Mouse (Mus musculus) heart, postnatal 0 days (tissue): ENCODE data around the gene Dhrs11. TPM values are rescaled to one million over a fixed set of nuclear protein-coding genes. Genes with fewer than 3 reads are reported as not detected.

ENCODE experiments used
- ATAC-seq: fragments of 200-750 bp; cut with Nextera tagmentation; 2 replicates; pipeline ENCODE4 v1.8.0; 2017; ENCODE audit warnings: low read depth, moderate number of reproducible peaks, moderate library complexity; ENCODE audit not compliant: insufficient read depth
- DNase-seq: peaks from one replicate; pipeline ENCODE4 v3.0.0-alpha.2; 2016; ENCODE audit warnings: low spot score
- H3K27ac ChIP-seq: fragments of 300-500 bp; sonication (generic); 2 replicates; pipeline ENCODE4 v1.5.1; 2014; ENCODE audit warnings: low read depth, mild to moderate bottlenecking
- H3K27me3 ChIP-seq: fragments of 300-500 bp; sonication (generic); 2 replicates; pipeline ENCODE4 v1.6.1; 2014; ENCODE audit warnings: low read length, mixed read lengths; ENCODE audit not compliant: control insufficient read depth, insufficient read depth
- H3K36me3 ChIP-seq: fragments of 300-500 bp; sonication (generic); replicated peaks from 2 replicates; pipeline ENCODE4 v1.6.1; 2014; ENCODE audit warnings: low read length, mixed read lengths; ENCODE audit not compliant: control insufficient read depth, insufficient read depth
- H3K4me1 ChIP-seq: fragments of 300-500 bp; sonication (generic); 2 replicates; pipeline ENCODE4 v1.6.1; 2014; ENCODE audit warnings: antibody characterized with exemption; ENCODE audit not compliant: control insufficient read depth, insufficient read depth
- H3K4me2 ChIP-seq: fragments of 300-500 bp; sonication (generic); 2 replicates; pipeline ENCODE4 v1.6.1; 2014; ENCODE audit warnings: low read depth, mild to moderate bottlenecking, low read length, moderate library complexity
- H3K4me3 ChIP-seq: fragments of 300-500 bp; sonication (generic); 2 replicates; pipeline ENCODE4 v1.5.1; 2014; ENCODE audit warnings: low read depth, low read length
- H3K9ac ChIP-seq: fragments of 300-500 bp; sonication (generic); replicated peaks from 2 replicates; pipeline ENCODE4 v1.6.1; 2014; ENCODE audit warnings: low read depth, low read length, mixed read lengths
- H3K9me3 ChIP-seq: fragments of 300-500 bp; sonication (generic); replicated peaks from 2 replicates; pipeline ENCODE4 v1.6.1; 2016; ENCODE audit warnings: low read length; ENCODE audit not compliant: control insufficient read depth
- CTCF ChIP-seq: IDR thresholded peaks from 2 replicates; pipeline ENCODE4 v1.5.1; 2016; ENCODE audit warnings: antibody characterized with exemption, control low read depth, low read depth
- EP300 ChIP-seq: IDR thresholded peaks from 2 replicates; pipeline ENCODE4 v1.6.1; 2016; ENCODE audit warnings: antibody characterized with exemption, low read depth
- WGBS: fragments of 180-500 bp; shearing (Covaris S2); extraction: QIAGEN DNeasy Blood & Tissue Kit; methylation state at CpG from one replicate; pipeline ENCODE4 v1.1.7; 2014; 5-methylcytosine and 5-hydroxymethylcytosine counted together
- polyA plus RNA-seq: library from polyadenylated mRNA; unstranded; fragments of >200 nt; fragmentation: Nextera tagmentation; extraction: Ambion mirVana; gene quantifications from 2 replicates; pipeline ENCODE4 v1.2.1, GENCODE M21; 2015
- total RNA-seq: library from RNA; depleted of rRNA; stranded (reverse); fragments of >200 nt; gene quantifications from 2 replicates; pipeline ENCODE4 v1.2.3, GENCODE M21; 2014; ENCODE audit warnings: low replicate concordance; rRNA removed

Dhrs11 gene
- total and polyA plus RNA-seq, 2 experiments from 2014 or later, result 110 to 166 TPM

DNA sequence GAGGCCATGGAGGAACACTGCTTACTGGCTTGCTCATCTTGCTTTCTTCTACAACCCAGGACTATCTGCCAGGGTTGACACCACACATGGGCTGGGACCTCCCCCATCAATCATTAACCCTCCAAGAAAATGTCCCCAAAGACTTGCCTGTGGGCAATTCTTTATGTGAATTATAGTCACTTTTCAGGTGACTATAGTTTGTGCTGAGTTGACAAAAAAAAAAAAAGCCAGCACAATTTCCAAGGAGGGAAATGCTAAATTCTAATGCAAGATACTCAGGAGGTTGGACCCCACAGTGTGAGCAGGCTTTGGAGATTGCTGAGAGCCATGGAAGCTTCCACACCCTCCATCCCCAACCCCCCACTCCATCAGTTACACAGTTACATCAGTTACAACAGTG, 35.2 kb downstream of the Dhrs11 start:
- Histone ChIP-seq H3K4me1 (no peaks in the 10 kb centered on the region), H3K36me3 (no peaks in the 10 kb centered on the region), H3K27me3 (0 out of 2 replicates have a peak, but pooled peaks cover 8% of the 10 kb centered on the region), H3K9me3 (no peaks in the 10 kb centered on the region), H3K4me3 (no peak overlapping the region), H3K27ac (no peak overlapping the region), H3K4me2 (no peak overlapping the region), H3K9ac (no peak overlapping the region)
- DNase-seq, result no peak
- TF ChIP-seq CTCF (no peak), EP300 (no peak)
- ATAC-seq, result no peak

DNA sequence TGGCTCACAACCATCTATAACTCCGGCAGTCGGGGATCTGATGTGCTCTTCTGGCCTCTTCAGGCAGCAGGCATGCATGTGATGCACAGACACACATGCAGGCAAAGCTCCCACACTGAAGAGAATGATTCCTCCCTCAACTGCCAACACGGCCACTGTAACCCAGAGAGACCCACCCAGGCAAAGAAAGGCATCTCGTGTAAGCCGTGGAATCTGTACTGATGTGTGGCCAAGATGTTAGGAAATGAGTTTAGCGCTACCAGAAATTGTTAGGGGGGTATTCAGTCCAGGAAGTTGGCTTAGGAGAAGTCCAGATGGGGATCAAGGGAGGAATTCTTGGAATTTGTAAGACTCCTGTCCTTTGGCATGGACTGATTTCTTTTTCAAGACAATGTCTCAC, 38.4 kb downstream of the Dhrs11 start:
- no peak overlapping the region for H3K4me2 ChIP-seq
- H3K27me3 ChIP-seq, result 0 out of 2 replicates have a peak, but pooled peaks cover 8% of the 10 kb centered on the region
- H3K4me3 ChIP-seq, result no peak overlapping the region
- ATAC-seq, result no peak
- whole genome bisulfite sequencing, result 53% methylated on average over 6 of the region's 6 CpGs
- no peak for TF ChIP-seq CTCF
- H3K9ac ChIP-seq, result no peak overlapping the region
- H3K9me3 ChIP-seq, result no peaks in the 10 kb centered on the region
- H3K36me3 ChIP-seq, result no peaks in the 10 kb centered on the region
- H3K4me1 ChIP-seq, result no peaks in the 10 kb centered on the region
- no peak for DNase-seq
- H3K27ac ChIP-seq, result no peak overlapping the region

DNA sequence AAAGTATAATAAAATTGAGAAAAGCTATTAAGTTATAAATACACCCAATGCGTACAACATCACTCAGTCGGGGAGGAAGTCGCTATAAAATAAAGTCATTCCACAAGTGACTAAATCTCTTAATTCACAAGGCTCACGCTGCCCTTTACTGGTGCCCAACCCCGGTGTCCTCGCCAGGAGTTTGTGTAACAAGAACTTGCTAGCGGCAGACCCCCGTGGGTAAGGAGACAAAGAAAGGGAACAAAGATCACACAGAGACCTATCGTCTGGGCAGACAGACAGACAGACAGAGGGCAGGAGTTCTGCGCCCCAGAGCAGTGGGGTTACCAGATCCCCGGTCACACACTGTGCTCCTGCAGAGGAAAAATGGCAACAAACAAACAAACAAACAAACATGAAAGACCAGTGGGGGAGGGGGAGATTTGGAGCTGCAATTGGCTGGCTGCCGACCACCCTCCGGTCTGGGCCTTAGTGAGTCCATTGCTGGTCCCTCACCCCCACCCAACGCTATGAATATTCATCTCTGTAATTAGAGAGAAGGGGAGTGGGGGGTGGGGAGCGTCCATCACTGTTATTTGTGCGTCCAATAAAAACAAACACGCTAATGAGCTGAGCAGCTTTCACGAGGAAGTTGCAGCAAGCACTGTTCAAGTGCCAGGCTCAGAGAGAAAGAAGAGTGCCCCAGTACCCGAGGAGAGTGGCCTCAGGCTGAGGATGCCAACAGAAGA, 48.5 kb downstream of the Dhrs11 start:
- H3K9ac ChIP-seq, result no peak overlapping the region
- H3K36me3 ChIP-seq, result no peaks in the 10 kb centered on the region
- H3K9me3 ChIP-seq, result no peaks in the 10 kb centered on the region
- ATAC-seq, result no peak
- H3K4me2 ChIP-seq, result no peak overlapping the region
- no peak overlapping the region for H3K27ac ChIP-seq
- DNase-seq, result no peak
- TF ChIP-seq EP300, result no peak
- no peak for TF ChIP-seq CTCF
- no peak overlapping the region for H3K4me3 ChIP-seq
- H3K27me3 ChIP-seq, result peaks cover 21% of the 10 kb centered on the region; the same call in 1 of the 2 replicates
- WGBS, result 6% methylated on average over 19 of the region's 19 CpGs
- no peaks in the 10 kb centered on the region for H3K4me1 ChIP-seq

DNA sequence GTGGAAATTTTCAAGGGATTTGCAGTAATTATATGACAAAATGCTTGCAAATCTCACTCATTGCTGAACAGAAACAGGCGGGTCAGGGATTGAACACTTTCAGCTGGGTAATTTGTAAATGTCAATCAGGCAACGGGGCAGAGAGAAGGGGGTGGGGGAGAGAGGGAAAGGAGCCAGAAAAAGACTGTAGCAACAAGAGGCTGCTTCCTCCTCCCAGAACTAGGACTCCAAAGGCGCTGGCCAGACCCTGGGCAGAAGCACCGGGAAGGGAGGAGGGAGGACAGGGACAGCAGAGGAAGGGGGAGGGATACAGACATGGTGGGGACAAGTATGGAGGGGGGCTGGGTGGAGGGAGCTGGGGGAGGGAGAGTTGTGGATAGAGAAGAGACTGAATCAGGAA, 53.2 kb downstream of the Dhrs11 start:
- Histone ChIP-seq H3K9me3 (no peaks in the 10 kb centered on the region), H3K4me3 (no peak overlapping the region), H3K9ac (no peak overlapping the region), H3K36me3 (no peaks in the 10 kb centered on the region), H3K4me1 (no peaks in the 10 kb centered on the region), H3K27me3 (peaks cover 14% of the 10 kb centered on the region; the same call in 1 of the 2 replicates), H3K4me2 (no peak overlapping the region), H3K27ac (no peak overlapping the region)
- no peak for TF ChIP-seq CTCF
- TF ChIP-seq EP300, result no peak
- DNase-seq, result no peak
- WGBS, result 10% methylated on average over 4 of the region's 4 CpGs
- no peak for ATAC-seq

DNA sequence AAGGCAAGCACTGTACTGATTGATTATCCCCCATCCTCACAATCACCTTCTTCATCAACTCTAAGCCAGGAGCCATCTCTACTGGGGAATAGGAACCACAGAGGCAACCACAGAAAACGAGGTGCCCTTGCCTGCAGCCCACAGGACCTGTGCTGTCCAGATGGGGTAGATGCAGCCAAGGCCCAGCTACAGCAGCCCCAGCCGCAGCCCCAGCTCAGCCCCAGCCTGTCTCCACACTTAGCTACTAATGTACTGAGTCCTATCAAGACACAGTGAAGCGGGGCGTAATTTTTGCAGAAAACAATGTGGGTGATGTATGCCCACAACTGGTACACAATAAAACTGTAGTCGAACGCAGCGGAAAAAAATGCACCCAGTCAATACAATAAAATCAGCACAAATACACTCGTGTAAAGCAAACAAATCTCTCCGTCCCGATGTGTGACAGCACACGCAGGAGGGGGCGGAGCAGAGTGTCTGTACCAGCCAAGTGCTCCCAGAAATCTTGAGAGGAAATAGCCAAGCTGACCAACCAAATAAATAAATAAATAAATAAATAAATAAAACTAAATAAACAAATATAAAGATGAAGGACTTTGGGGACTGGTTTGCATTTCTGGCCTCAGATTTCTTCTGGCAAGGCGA, 53.8 kb downstream of the Dhrs11 start:
- H3K4me2 ChIP-seq, result no peak overlapping the region
- H3K36me3 ChIP-seq, result no peaks in the 10 kb centered on the region
- H3K4me1 ChIP-seq, result no peaks in the 10 kb centered on the region
- no peak for TF ChIP-seq CTCF
- no peak for TF ChIP-seq EP300
- 72% methylated on average over 13 of the region's 13 CpGs for WGBS
- no peak overlapping the region for H3K9ac ChIP-seq
- ATAC-seq (no peak), DNase-seq (no peak)
- H3K27me3 ChIP-seq, result peaks cover 9% of the 10 kb centered on the region; the same call in 1 of the 2 replicates
- no peak overlapping the region for H3K4me3 ChIP-seq
- H3K27ac ChIP-seq, result no peak overlapping the region
- no peaks in the 10 kb centered on the region for H3K9me3 ChIP-seq

Other genes with a start within 250 kb of the Dhrs11 start
- 13.9 and 33.7 TPM in 2 replicates for gene Mrm1, start 9.5 kb downstream of the Dhrs11 start, total RNA-seq
- gene Mrm1, start 9.5 kb downstream of the Dhrs11 start, polyA plus RNA-seq, result 21.5 and 21.9 TPM in 2 replicates
- 31.2 and 35.0 TPM in 2 replicates for gene Ggnbp2, start 41.8 kb upstream of the Dhrs11 start, total RNA-seq
- gene Ggnbp2, start 41.8 kb upstream of the Dhrs11 start, polyA plus RNA-seq, result 37.2 and 39.4 TPM in 2 replicates
- 2.1 and 12.6 TPM in 2 replicates for gene Myo19, start 51.2 kb upstream of the Dhrs11 start, total RNA-seq
- gene Myo19, start 51.2 kb upstream of the Dhrs11 start, polyA plus RNA-seq, result 2.6 and 3.0 TPM in 2 replicates
- gene Pigw, start 51.3 kb upstream of the Dhrs11 start, total RNA-seq, result 0.77 and 2.5 TPM in 2 replicates
- 1.6 and 2.1 TPM in 2 replicates for gene Pigw, start 51.3 kb upstream of the Dhrs11 start, polyA plus RNA-seq
- gene Znhit3, start 87.4 kb upstream of the Dhrs11 start, total RNA-seq, result 21.1 and 31.0 TPM in 2 replicates
- 27.5 and 29.6 TPM in 2 replicates for gene Znhit3, start 87.4 kb upstream of the Dhrs11 start, polyA plus RNA-seq
- 7.4 TPM in 1 of 2 replicates, not detected in the other for gene Car4, start 128.8 kb upstream of the Dhrs11 start, total RNA-seq
- gene Car4, start 128.8 kb upstream of the Dhrs11 start, polyA plus RNA-seq, result 30.8 and 33.7 TPM in 2 replicates